Mouse (Mus musculus) hindbrain, embryonic 15.5 days (tissue): ENCODE data around the gene Cercam. TPM values are rescaled to one million over a fixed set of nuclear protein-coding genes. Genes with fewer than 3 reads are reported as not detected.

Experiments used
- ATAC-seq: fragments of 200-750 bp; cut with Nextera tagmentation; 2 replicates; pipeline ENCODE4 v1.8.0; 2017; ENCODE audit warnings: low read depth, moderate number of reproducible peaks, moderate TSS enrichment; ENCODE audit not compliant: low FRiP score
- H3K27ac ChIP-seq: fragments of 300-500 bp; sonication (generic); replicated peaks from 2 replicates; pipeline ENCODE4 v1.5.1; 2015; ENCODE audit warnings: mild to moderate bottlenecking, inconsistent platforms
- H3K27me3 ChIP-seq: fragments of 300-500 bp; sonication (generic); 2 replicates; pipeline ENCODE4 v1.6.1; 2015; ENCODE audit warnings: control low read depth, inconsistent platforms
- H3K36me3 ChIP-seq: fragments of 300-500 bp; sonication (generic); 2 replicates; pipeline ENCODE4 v1.6.1; 2015; ENCODE audit warnings: control low read depth, inconsistent platforms
- H3K4me1 ChIP-seq: fragments of 300-500 bp; sonication (generic); replicated peaks from 2 replicates; pipeline ENCODE4 v1.6.1; 2015; ENCODE audit warnings: control low read depth, inconsistent platforms
- H3K4me2 ChIP-seq: fragments of 300-500 bp; sonication (generic); 2 replicates; pipeline ENCODE4 v1.6.1; 2015; ENCODE audit warnings: moderate library complexity, mild to moderate bottlenecking, inconsistent platforms
- H3K4me3 ChIP-seq: fragments of 300-500 bp; sonication (generic); 2 replicates; pipeline ENCODE4 v1.5.1; 2015; ENCODE audit warnings: mild to moderate bottlenecking, inconsistent platforms
- H3K9ac ChIP-seq: fragments of 300-500 bp; sonication (generic); 2 replicates; pipeline ENCODE4 v1.6.1; 2015; ENCODE audit warnings: inconsistent platforms
- H3K9me3 ChIP-seq: fragments of 300-500 bp; sonication (generic); 2 replicates; pipeline ENCODE4 v1.6.1; 2016; ENCODE audit warnings: control low read depth, inconsistent platforms
- WGBS: fragments of 180-500 bp; shearing (Covaris S2); methylation state at CpG from one replicate; pipeline ENCODE4 v1.1.7; 2015; 5-methylcytosine and 5-hydroxymethylcytosine counted together
- polyA plus RNA-seq: library from polyadenylated mRNA; unstranded; fragments of >200 nt; fragmentation: Nextera tagmentation; extraction: Ambion mirVana; gene quantifications from 2 replicates; pipeline ENCODE4 v1.2.1, GENCODE M21; 2015

Gene Cercam
- polyA plus RNA-seq, 1 experiment from 2014 or later = 25.9 TPM

DNA sequence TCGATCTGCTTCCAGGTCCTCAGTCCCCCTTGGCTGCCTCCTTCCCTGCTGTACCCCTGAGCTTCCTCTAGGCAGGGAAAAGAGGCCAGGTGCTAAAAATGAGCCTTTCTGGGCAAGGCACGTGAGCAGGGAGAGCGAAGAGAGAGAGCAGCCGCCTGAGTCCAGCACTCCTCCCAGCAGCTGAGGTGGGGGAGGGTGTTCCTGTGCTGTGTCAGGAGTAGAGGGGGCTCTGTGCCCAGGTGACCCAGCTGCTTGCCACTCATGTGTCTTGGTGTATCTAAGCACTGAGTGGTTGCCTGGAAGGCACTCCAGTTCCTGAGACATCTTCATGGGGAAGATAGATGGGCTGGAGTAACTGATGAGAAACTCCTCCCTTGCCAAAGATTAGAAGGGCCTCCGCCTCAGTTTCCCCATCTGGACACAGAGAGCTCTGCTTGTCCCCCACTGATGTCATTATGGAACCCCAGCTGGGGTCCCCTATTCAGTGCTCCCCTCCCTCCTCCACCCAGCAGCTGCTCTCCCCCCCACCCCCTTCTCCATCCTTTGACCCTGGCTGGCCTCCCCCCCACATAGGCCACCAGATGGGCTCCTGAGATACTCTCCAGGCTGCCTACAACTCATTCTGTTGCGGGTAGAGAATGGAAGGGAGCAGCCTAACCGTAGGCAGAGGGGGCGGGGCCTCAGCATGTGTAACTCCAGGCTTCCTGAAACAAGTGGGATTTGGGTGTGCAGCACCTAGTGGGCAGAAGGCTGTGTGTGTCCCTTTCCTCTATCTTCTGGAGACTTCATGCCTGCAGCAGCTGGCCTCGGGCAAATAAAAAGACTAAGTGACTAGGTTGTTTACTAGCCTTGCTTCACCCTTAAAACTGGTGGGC is 25.5 kb upstream of the Cercam start:
- Histone ChIP-seq H3K4me2 (no peak overlapping the region), H3K4me1 (peaks cover 60% of the 10 kb centered on the region), H3K9ac (no peak overlapping the region), H3K36me3 (peaks cover 9% of the 10 kb centered on the region; the same call in 1 of the 2 replicates), H3K27me3 (no peaks in the 10 kb centered on the region), H3K4me3 (no peak overlapping the region), H3K9me3 (no peaks in the 10 kb centered on the region), H3K27ac (no peak overlapping the region; the same call in 1 of the 2 replicates)
- ATAC-seq = no peak
- WGBS = 16% methylated on average over 9 of the region's 9 CpGs

DNA sequence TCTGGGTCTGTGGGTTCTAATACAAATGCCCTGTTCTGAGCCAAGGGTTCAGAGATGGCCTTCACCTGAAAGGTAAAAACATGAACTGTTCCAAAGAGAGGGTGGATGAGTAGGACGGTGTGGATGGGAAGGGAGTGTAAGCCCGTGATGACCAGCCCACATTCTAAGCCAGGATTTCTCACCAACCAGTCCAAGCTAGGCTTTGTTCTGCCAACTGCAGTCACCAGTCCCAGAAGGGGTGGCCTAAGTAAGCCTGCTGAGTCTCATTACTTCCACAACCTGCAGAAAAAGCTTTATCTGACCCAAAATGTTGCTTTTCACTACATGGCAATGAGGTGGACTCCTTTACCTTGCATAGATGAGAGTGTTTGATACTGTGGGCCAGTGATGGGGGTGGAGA is 24.8 kb upstream of the Cercam start:
- Histone ChIP-seq H3K27me3 (no peaks in the 10 kb centered on the region), H3K9ac (no peak overlapping the region), H3K27ac (0 out of 2 replicates have a peak overlapping the region, but pooled peaks have one; percentile 35), H3K36me3 (peaks cover 9% of the 10 kb centered on the region; the same call in 1 of the 2 replicates), H3K9me3 (no peaks in the 10 kb centered on the region), H3K4me3 (no peak overlapping the region), H3K4me1 (peaks cover 55% of the 10 kb centered on the region), H3K4me2 (peak overlapping the region; percentile 92; the same call in 1 of the 2 replicates)
- no peak for ATAC-seq
- 29% methylated on average over 2 of the region's 2 CpGs for WGBS

DNA sequence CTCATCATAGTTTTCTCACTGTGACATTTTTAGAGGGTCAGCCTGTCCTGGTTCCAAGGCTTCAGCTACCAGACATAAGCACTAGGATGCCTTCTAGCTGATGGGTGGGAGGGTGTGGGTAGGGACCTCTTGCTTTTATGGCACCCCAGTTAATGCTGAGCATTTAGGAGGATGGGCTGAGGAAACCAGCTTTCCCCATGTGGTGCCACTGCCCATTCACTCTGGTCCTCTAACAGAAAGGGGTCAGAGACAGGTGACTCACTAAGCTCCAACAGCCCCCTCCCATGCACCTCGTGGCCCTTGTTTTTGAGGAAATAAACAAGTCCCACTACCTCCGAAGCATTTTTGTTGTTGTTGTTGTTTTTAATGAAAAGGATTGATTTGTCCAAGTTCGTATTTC is 24.3 kb upstream of the Cercam start:
- Histone ChIP-seq H3K4me2 (peak overlapping the region; percentile 92), H3K36me3 (peaks cover 9% of the 10 kb centered on the region; the same call in 1 of the 2 replicates), H3K9me3 (no peaks in the 10 kb centered on the region), H3K9ac (peak overlapping the region; percentile 93; the same call in 1 of the 2 replicates), H3K4me3 (peak overlapping the region; percentile 74), H3K27ac (0 out of 2 replicates have a peak overlapping the region, but pooled peaks have one; percentile 35), H3K27me3 (no peaks in the 10 kb centered on the region), H3K4me1 (peaks cover 53% of the 10 kb centered on the region)
- WGBS = 4% methylated on average over 3 of the region's 3 CpGs
- no peak for ATAC-seq

DNA sequence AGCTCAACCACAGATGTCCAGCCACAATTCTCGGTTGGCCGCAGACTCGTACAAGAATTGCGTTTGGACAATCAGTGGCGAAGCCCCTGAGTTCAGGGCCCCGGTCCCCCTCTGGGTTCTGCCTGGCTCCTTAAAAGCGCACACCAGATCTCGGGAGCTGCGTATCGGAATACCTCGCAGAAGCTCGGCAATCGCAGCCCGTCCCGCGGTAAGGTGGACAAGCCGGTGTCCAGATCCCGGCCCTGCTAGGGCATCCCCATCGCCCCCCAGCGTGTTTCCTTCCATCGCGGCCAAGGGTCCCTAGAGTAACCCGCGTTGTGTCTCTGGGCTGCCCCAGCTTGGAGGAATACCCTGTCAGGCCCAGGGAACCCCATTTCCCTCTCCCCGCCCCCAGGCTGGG is 23.3 kb upstream of the Cercam start:
- H3K27me3 ChIP-seq = no peaks in the 10 kb centered on the region
- H3K4me1 ChIP-seq = peaks cover 49% of the 10 kb centered on the region
- H3K4me3 ChIP-seq = peak overlapping the region; percentile 74
- peak; percentile 36; the same call in 1 of the 2 replicates for ATAC-seq
- 5% methylated on average over 25 of the region's 25 CpGs for WGBS
- H3K4me2 ChIP-seq = peak overlapping the region; percentile 92
- peak overlapping the region; percentile 83 for H3K27ac ChIP-seq
- H3K9ac ChIP-seq = peak overlapping the region; percentile 93
- no peaks in the 10 kb centered on the region for H3K9me3 ChIP-seq
- H3K36me3 ChIP-seq = peaks cover 9% of the 10 kb centered on the region; the same call in 1 of the 2 replicates

DNA sequence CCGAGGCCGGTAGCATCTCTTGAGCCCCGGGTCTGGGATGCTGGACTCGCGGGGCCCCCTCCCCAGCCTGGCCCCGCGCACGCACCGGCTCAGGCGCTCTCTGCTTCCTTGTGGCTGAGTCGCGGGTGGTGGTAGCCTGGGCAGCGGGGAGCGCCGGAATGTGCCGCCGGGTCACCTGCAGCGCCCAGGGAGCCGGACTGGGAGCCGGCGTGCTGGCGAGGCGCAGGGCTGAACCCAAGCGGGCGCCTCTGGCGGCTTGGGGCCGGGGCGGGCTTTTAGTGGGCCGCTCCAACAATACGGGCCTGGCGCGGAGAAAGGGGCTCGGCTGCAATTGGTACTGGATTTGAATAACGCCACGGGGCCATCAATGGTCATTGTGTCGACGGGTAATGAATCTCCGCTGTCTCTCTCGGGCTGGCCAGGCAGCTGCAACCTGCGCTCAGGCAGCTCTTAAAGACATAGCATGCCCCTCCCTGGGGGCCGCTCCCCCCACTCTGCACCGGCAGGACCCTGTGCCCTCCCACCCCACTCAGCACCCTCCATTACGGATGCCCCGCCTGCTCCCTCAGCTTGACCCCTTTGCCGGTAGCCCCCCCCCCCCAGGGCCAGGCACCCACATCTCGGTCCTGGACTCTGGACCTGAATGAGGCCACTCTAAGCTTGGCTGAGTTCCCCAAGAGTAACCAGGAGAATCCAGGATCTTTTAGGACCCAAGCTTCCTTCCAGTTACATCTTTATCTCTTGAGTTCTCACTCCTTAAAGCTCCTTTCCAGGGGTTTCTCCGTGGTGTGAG is 22.7 kb upstream of the Cercam start:
- 2% methylated on average over 43 of the region's 47 CpGs for WGBS
- H3K36me3 ChIP-seq = peaks cover 9% of the 10 kb centered on the region; the same call in 1 of the 2 replicates
- H3K4me3 ChIP-seq = peak overlapping the region; percentile 74
- peaks cover 47% of the 10 kb centered on the region for H3K4me1 ChIP-seq
- H3K27ac ChIP-seq = peak overlapping the region; percentile 83
- H3K9ac ChIP-seq = peak overlapping the region; percentile 93
- no peaks in the 10 kb centered on the region for H3K27me3 ChIP-seq
- peak overlapping the region; percentile 92 for H3K4me2 ChIP-seq
- no peaks in the 10 kb centered on the region for H3K9me3 ChIP-seq
- ATAC-seq = peak; percentile 57; the same call in 1 of the 2 replicates

DNA sequence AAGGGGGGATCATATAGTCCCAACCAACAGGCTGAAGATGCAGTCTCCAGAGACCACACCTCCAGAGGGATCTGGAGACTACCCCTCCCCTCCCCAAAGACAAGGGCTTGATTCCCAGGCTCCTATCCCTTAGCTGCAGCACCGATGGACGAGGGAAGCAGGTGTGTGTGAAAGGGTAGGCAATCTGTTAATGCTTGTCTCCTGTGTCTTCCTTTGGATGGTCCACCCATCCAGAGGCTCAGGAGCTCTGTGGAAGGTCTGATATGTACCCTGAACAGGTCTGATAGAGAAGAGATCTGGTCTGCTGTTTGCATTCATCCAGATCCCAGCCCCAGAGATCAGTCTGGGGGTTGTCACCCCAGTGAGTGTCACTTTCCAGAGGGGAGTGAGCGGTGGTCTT is 22.1 kb upstream of the Cercam start:
- ATAC-seq = no peak
- no peak overlapping the region; the same call in 1 of the 2 replicates for H3K27ac ChIP-seq
- WGBS = 32% methylated on average over 3 of the region's 3 CpGs
- peaks cover 47% of the 10 kb centered on the region for H3K4me1 ChIP-seq
- H3K36me3 ChIP-seq = peaks cover 7% of the 10 kb centered on the region; the same call in 1 of the 2 replicates
- H3K9ac ChIP-seq = peak overlapping the region; percentile 93; the same call in 1 of the 2 replicates
- peak overlapping the region; percentile 92 for H3K4me2 ChIP-seq
- H3K4me3 ChIP-seq = peak overlapping the region; percentile 74
- H3K27me3 ChIP-seq = no peaks in the 10 kb centered on the region
- H3K9me3 ChIP-seq = no peaks in the 10 kb centered on the region

DNA sequence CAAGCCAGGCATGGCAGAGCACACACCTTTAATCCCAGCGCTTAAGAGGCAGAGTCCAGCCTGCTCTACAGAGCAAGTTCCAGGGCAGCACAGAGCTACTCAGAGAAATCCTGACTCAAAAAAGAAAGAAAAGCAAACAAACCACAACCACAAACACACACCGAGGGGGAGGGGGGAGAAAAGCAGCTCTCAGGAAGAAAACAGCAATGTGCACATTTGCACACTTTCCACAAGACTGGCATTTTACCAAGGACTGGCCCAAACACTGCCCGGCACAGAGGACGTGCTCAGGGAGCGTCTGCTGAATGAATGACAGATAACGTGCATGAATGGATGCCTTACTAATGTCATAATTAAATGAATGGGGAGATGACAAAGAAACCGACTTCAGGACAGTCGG is 19.9 kb upstream of the Cercam start:
- no peak overlapping the region for H3K4me2 ChIP-seq
- WGBS = 26% methylated on average over 8 of the region's 8 CpGs
- no peak overlapping the region for H3K4me3 ChIP-seq
- H3K9ac ChIP-seq = no peak overlapping the region
- H3K36me3 ChIP-seq = no peaks in the 10 kb centered on the region
- H3K9me3 ChIP-seq = no peaks in the 10 kb centered on the region
- no peak for ATAC-seq
- peaks cover 42% of the 10 kb centered on the region for H3K4me1 ChIP-seq
- H3K27ac ChIP-seq = no peak overlapping the region
- no peaks in the 10 kb centered on the region for H3K27me3 ChIP-seq

DNA sequence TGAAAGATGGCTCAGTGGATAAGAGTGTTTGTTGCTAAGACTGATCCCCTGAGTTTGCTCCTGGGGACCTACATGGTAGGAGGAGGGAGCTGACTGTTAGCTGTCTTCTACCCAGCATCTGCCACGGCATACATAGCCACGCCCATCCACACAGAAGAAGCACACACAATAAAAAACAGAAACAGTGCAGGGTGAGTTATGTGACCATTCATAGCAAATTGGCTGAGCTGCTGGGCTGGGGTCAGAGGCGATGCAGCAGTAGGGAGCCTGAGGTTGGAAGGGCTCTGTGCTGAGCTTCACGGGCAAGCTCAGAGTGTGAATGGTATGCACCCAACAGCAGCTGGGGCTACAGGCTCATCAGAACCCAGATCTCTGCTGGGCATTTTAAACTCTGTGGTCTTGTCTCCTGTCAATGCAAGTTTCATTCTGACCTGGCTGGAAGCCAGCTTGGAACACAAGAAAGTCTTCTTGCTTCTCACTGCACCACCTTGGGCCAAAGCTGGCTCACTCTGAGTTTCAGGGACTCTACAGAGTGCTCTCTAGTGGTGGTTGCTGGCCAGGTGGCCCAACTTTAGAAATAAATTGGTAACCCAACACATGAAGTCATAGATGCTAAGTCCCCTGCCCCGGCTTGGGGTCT is 19.0 kb upstream of the Cercam start:
- peaks cover 33% of the 10 kb centered on the region for H3K4me1 ChIP-seq
- no peak overlapping the region for H3K9ac ChIP-seq
- 25% methylated on average over 5 of the region's 5 CpGs for WGBS
- no peak for ATAC-seq
- no peaks in the 10 kb centered on the region for H3K36me3 ChIP-seq
- H3K27ac ChIP-seq = no peak overlapping the region
- no peaks in the 10 kb centered on the region for H3K9me3 ChIP-seq
- no peaks in the 10 kb centered on the region for H3K27me3 ChIP-seq
- H3K4me3 ChIP-seq = no peak overlapping the region
- no peak overlapping the region for H3K4me2 ChIP-seq

DNA sequence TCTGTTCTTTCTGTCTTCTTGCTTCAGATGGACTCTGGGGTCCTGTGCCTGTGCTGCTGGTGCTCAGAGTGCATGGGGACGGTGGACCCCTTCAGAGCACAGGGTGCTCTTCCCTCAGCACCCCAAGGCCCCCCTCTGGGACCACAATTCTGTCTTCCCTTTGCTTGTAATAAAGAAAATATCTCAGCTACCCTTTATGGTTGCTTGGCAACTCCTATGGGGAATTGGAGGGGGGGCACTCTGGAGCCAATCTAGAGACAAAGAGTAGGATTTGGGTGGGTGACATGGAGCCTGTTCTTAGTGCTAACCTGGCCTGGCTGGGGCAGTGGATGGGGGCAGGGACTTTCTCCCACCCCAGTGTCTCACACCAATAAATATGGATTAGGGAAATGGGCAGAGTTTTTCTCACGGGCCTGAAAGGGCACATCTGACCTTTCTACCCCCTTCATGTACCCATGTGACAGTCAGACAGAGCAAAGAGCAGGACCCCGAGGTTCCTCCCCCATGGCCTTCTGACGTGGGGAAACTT is 15.9 kb upstream of the Cercam start:
- Histone ChIP-seq H3K9me3 (no peaks in the 10 kb centered on the region), H3K4me2 (no peak overlapping the region), H3K4me3 (no peak overlapping the region), H3K27me3 (no peaks in the 10 kb centered on the region), H3K27ac (no peak overlapping the region), H3K36me3 (no peaks in the 10 kb centered on the region), H3K9ac (no peak overlapping the region), H3K4me1 (peaks cover 23% of the 10 kb centered on the region)
- ATAC-seq = no peak
- WGBS = 10% methylated on average over 4 of the region's 4 CpGs

DNA sequence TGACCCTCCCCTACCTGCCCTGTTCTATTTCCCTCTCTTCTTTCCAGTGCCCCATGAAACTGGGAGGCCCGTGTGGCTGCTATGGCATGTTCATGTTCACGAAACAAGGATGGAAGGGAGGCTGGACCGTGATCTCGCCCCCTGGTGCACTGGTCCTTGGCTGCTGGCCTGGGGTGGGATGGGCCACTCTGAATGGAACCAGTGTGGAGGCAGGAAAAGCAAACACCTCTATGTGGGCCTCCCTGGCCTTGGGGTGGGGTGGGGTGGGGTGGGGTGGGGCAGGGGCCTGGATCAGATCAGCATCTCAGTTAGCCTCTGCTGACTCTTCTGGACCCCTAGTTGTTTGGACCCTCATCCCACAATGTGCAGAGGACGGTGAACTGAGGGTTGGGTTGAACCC is 15.2 kb upstream of the Cercam start:
- Histone ChIP-seq H3K4me3 (no peak overlapping the region), H3K4me2 (no peak overlapping the region), H3K27me3 (no peaks in the 10 kb centered on the region), H3K4me1 (peaks cover 22% of the 10 kb centered on the region), H3K9ac (no peak overlapping the region), H3K36me3 (no peaks in the 10 kb centered on the region), H3K27ac (no peak overlapping the region), H3K9me3 (no peaks in the 10 kb centered on the region)
- 19% methylated on average over 5 of the region's 5 CpGs for WGBS
- ATAC-seq = no peak

DNA sequence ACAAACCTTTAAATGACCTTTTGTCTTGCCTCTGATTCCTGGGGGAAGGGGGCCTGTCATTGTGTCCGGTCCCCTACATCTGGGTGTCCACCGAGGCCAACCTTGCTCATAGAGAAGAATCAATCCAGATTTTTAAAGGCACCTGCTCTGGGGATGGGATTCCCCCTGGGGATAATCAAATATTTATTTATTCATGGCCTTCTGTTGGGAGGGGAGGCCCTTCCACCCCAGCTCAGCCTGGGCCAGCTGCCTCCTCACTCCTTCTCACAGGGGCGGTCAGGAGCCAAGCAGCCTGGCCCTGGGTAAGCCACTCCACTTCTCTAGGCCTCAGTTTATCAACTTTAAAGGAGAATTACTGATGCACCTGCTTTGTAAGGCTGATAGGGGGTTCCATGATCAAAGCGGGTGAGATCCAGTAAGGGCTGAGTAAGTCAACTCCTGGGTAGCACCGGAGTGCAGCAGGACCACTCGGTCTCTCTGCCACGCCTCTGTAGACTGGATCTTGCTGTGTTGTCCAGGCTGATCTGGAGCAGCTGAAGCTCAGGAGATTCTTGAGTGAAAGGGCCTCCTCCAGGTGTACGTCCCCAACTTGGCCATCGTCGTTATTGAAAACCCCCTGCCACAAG is 13.3 kb upstream of the Cercam start:
- no peak for ATAC-seq
- no peak overlapping the region for H3K4me3 ChIP-seq
- no peaks in the 10 kb centered on the region for H3K27me3 ChIP-seq
- no peaks in the 10 kb centered on the region for H3K36me3 ChIP-seq
- H3K27ac ChIP-seq = no peak overlapping the region
- H3K9me3 ChIP-seq = no peaks in the 10 kb centered on the region
- H3K4me2 ChIP-seq = no peak overlapping the region
- H3K4me1 ChIP-seq = peaks cover 16% of the 10 kb centered on the region
- no peak overlapping the region for H3K9ac ChIP-seq
- 29% methylated on average over 10 of the region's 10 CpGs for WGBS
